Mouse (Mus musculus): Measurements from ENCODE around the gene Tom1. TPM values are rescaled to one million over a fixed set of nuclear protein-coding genes. Genes with fewer than 3 reads are reported as not detected.

The Tom1 gene
- total RNA-seq (2014; fragmentation: Nextera tagmentation), result 30.1 and 40.2 TPM in 2 replicates
- 20.2 and 48.9 TPM in 2 replicates for total RNA-seq (2017)

DNA sequence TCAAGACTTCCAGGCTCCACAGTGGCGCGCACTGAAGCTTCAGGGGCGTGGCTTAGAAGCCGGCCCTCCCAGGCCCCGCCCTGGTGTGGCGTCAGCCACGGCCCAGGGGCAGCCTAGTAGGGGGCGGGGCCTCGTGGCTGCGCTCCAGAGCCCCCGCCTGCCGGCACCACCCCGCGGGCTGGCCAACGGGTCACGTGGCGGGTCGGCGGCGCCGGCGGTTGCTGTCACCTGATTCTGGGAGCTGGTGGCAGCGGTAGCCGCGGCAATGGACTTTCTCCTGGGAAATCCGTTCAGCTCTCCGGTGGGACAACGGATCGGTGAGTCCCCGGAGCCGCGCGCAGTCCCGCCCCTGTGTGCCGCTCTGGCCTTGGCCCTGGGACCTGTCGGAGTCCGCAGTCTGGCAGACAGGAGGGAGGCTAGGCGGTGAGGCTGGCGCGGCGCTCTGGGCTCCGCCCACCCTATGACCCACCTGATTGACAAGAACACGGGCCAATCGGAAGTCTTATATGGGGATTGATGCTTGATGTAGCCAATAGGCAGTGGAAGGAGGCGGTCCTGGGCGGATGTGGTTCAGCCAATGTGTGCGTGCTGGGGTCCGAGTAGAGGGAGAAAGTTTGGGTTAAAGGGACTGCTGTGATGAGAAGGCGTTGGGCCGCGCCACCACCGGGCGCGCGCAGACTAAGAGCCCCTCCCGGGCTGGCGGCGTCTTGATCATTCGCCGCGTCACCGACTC lies at the start of gene Tom1:
Tom1 (plus strand) TSS at position 195 of the 733 bp plus-strand sequence.
- ATAC-seq (replicated peaks; ENCODE audit: poor library complexity, severe bottlenecking), result peak; percentile 86

- no peak; the same call in 1 of the 2 replicates for ATAC-seq (replicated peaks; ENCODE audit: poor library complexity, severe bottlenecking)
Observed at GRCm38 (mm10) chr8:74987436-74987835, 46.1 kb upstream of the Tom1 start.

GRCm38 (mm10) chr8:74990021-74990420 lies 43.5 kb upstream of the Tom1 start:
- ATAC-seq (replicated peaks; ENCODE audit: poor library complexity, severe bottlenecking), result no peak

DNA sequence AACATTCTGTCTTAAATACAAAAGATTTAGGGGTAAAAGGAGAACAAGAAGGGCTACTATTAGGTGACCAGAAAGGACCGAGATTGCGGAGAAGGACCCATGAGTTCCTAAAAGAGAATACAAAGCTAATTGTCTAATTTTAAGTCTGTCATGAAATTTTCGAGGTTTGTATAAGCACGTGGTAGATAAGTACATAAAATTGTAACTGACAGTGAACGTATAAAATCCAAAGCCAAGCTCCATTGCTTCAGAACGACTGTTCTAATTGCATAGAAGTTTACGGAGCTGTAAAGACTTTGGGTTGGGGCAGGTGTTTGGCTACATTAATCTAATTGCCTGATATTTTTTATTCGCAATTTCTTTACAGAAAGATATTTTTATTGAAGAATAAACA lies 40.4 kb upstream of the Tom1 start, which contains the start of gene Hmgxb4:
Hmgxb4 (plus strand) TSS at position 276 of the 394 bp plus-strand sequence.
- ATAC-seq (replicated peaks; ENCODE audit: poor library complexity, severe bottlenecking), result no peak

GRCm38 (mm10) chr8:74993475-74994451 lies 39.7 kb upstream of the Tom1 start:
- peak; percentile 91 for ATAC-seq (replicated peaks; ENCODE audit: poor library complexity, severe bottlenecking)

- ATAC-seq (replicated peaks; ENCODE audit: poor library complexity, severe bottlenecking), result no peak
Observed at GRCm38 (mm10) chr8:74994540-74994939, 39.0 kb upstream of the Tom1 start.

GRCm38 (mm10) chr8:75000431-75000830 lies 33.1 kb upstream of the Tom1 start:
- peak; percentile 58 for ATAC-seq (replicated peaks; ENCODE audit: poor library complexity, severe bottlenecking)

- no peak for ATAC-seq (replicated peaks; ENCODE audit: poor library complexity, severe bottlenecking)
Observed at GRCm38 (mm10) chr8:75008826-75009225, 24.7 kb upstream of the Tom1 start.

GRCm38 (mm10) chr8:75013557-75013956 lies 19.9 kb upstream of the Tom1 start:
- ATAC-seq (replicated peaks; ENCODE audit: poor library complexity, severe bottlenecking), result no peak

- no peak for ATAC-seq (replicated peaks; ENCODE audit: poor library complexity, severe bottlenecking)
Observed at GRCm38 (mm10) chr8:75013964-75014363, 19.5 kb upstream of the Tom1 start.

GRCm38 (mm10) chr8:75015981-75016380 lies 17.5 kb upstream of the Tom1 start:
- ATAC-seq (replicated peaks; ENCODE audit: poor library complexity, severe bottlenecking), result peak; percentile 92

- peak; percentile 60 for ATAC-seq (replicated peaks; ENCODE audit: poor library complexity, severe bottlenecking)
Observed at GRCm38 (mm10) chr8:75016422-75016821, 17.1 kb upstream of the Tom1 start.

- ATAC-seq (replicated peaks; ENCODE audit: poor library complexity, severe bottlenecking), result no peak
Observed at GRCm38 (mm10) chr8:75018274-75018972, 15.1 kb upstream of the Tom1 start.

DNA sequence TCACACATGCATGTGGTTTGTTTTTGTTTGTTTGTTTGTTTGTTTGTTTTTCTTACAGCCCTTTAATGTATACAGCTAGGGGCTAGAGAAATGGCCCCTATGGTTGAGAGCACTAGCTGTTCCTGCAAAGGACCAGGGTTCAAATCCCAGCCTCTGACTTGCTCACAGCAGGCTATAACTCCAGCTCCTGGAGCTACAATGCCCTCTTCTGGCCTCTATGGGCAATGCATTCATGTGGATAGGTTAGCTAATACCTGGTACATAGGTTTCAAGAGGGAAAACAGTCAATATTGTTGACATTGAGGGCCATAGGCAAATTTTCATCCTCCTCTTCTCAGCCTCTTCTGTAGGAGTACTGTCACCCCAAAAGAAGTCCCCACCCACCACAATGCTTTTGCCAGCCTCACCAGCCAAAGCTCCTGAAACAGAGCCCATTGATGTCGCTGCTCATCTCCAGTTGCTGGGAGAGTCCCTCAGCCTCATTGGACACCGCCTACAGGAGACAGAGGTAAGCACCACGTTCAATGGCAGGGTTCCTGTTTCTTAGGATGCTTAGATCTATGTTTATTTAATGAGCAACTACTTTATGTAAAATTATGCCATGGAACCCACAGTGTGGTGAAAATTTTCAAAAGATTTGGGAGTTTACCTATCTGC lies 9.7 kb upstream of the Tom1 start:
- peak; percentile 56 for ATAC-seq (replicated peaks; ENCODE audit: poor library complexity, severe bottlenecking)

DNA sequence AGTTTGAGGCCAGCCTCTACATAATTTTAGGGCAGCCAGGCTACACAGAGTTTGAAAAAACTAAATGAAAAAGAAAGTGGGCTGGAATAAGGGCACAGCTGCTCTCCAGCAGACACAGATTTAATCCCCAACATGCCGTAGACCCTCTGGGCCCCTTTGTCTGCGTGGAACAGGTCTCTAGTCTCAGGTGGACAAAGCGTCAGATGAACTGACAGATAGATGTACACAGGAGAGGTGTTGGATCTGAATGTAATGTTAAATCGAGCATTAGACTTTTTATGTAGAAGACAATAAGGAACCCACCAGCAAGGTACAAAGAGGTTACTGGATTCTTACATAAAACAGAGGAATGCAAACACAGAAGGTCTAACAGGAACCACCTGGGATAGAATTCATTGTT lies 7.7 kb upstream of the Tom1 start:
- no peak for ATAC-seq (replicated peaks; ENCODE audit: poor library complexity, severe bottlenecking)

DNA sequence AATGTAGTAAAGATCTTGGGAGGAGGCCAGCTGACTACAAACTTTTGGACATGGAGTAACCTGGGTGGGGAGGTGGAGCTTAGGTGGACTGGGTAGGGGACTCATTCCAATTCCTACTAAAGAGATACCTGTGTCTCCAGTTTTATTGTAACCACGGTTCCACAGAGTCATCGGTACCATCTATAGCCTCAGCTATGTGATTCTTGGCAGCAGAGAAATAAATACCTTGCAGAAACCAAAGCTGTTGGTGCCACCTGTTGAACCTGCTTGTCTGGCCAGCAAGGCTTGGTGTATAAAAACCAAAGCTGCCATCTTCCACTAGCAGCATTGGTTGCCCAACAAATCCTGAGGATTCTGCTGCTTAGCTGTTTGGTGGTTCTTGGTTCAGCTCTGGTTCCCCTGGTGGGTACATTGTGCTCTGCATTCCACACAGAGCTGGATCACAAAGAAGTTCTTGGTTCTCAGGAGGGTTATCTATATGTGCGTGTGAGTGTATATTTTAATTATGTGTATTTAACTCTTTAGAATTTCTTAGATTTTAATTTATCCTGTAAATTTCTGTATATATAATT lies 3.0 kb upstream of the Tom1 start:
- no peak for ATAC-seq (replicated peaks; ENCODE audit: poor library complexity, severe bottlenecking)

DNA sequence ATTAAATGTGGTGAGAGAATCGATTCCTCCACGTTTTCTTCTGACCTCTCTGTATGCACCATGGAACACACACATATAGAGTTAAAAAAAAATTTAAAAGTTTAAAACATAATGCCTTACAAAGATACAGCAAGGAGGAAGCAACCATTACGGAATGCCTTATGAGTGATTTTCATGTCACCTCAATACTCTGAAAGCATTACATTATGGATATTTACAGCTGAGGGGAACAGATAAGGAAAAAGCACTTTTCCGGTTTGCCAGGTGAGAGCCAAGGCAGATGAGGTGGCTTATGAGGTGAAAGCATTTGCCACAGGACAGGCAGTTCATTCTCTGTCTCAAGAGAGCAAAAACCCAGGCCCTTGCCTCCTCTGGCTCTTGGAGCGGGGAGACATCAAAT lies 544 bp upstream of the Tom1 start:
- ATAC-seq (replicated peaks; ENCODE audit: poor library complexity, severe bottlenecking), result no peak

GRCm38 (mm10) chr8:75034285-75034684 lies 780 bp downstream of the Tom1 start:
- ATAC-seq (replicated peaks; ENCODE audit: poor library complexity, severe bottlenecking), result peak; percentile 10

DNA sequence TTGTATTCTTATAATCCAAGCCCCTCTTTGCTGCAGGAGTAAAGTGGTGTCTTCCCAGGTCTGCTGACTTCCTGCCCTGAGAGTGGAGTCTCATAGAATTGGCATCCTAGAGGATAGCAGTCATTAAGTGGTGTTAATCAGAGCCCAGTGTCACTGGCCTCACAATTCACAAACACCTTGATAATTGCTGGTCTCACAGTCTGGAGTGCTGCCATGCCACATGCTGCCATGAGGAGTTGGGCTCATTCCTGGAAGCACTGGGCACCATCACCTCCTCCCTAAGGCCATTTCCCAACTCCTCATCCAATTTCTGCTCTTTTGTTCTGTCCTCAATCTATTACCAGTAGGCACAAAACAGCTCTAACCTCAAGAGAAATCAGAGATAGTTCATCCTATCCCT lies 2.1 kb downstream of the Tom1 start:
- ATAC-seq (replicated peaks; ENCODE audit: poor library complexity, severe bottlenecking), result no peak

GRCm38 (mm10) chr8:75038497-75038896 lies 5.0 kb downstream of the Tom1 start:
- no peak for ATAC-seq (replicated peaks; ENCODE audit: poor library complexity, severe bottlenecking)
